Mouse (Mus musculus) heart, embryonic 11.5 days (tissue): ENCODE results near the gene Npr1. TPM values are rescaled to one million over a fixed set of nuclear protein-coding genes. Genes with fewer than 3 reads are reported as not detected.

Source experiments
- ATAC-seq: fragments of 200-750 bp; cut with Nextera tagmentation; replicated peaks from 2 replicates; pipeline ENCODE4 v1.8.0; 2017; ENCODE audit warnings: moderate library complexity; ENCODE audit not compliant: insufficient number of reproducible peaks, low FRiP score, low TSS enrichment
- H3K27ac ChIP-seq: fragments of 300-500 bp; sonication (generic); 2 replicates; pipeline ENCODE4 v1.5.1; 2014; ENCODE audit warnings: mild to moderate bottlenecking, low read depth, low read length
- H3K27me3 ChIP-seq: fragments of 300-500 bp; sonication (generic); 2 replicates; pipeline ENCODE4 v1.6.1; 2014; ENCODE audit warnings: mild to moderate bottlenecking, low read length, mixed read lengths; ENCODE audit not compliant: control insufficient read depth, insufficient read depth
- H3K36me3 ChIP-seq: fragments of 300-500 bp; sonication (generic); 2 replicates; pipeline ENCODE4 v1.6.1; 2014; ENCODE audit warnings: mild to moderate bottlenecking, low read length, moderate library complexity, mixed read lengths; ENCODE audit not compliant: control insufficient read depth, insufficient read depth
- H3K4me1 ChIP-seq: fragments of 300-500 bp; sonication (generic); 2 replicates; pipeline ENCODE4 v1.6.1; 2014; ENCODE audit warnings: low read length; ENCODE audit not compliant: control insufficient read depth, insufficient read depth
- H3K4me2 ChIP-seq: fragments of 300-500 bp; sonication (generic); 2 replicates; pipeline ENCODE4 v1.6.1; 2014; ENCODE audit warnings: mild to moderate bottlenecking, moderate library complexity
- H3K4me3 ChIP-seq: fragments of 300-500 bp; sonication (generic); 2 replicates; pipeline ENCODE4 v1.5.1; 2014; ENCODE audit warnings: low read depth, low read length
- H3K9ac ChIP-seq: fragments of 300-500 bp; sonication (generic); 2 replicates; pipeline ENCODE4 v1.6.1; 2014; ENCODE audit warnings: mild to moderate bottlenecking, low read depth, low read length, moderate library complexity
- H3K9me3 ChIP-seq: fragments of 300-500 bp; sonication (generic); replicated peaks from 2 replicates; pipeline ENCODE4 v1.6.1; 2016; ENCODE audit warnings: low read length; ENCODE audit not compliant: control insufficient read depth
- WGBS: fragments of 180-500 bp; shearing (Covaris S2); extraction: QIAGEN DNeasy Blood & Tissue Kit; methylation state at CpG from one replicate; pipeline ENCODE4 v1.1.7; 2014; ENCODE audit not compliant: insufficient replicate concordance; 5-methylcytosine and 5-hydroxymethylcytosine counted together
- polyA plus RNA-seq: library from polyadenylated mRNA; unstranded; fragments of >200 nt; fragmentation: Nextera tagmentation; extraction: Ambion mirVana; gene quantifications from 2 replicates; pipeline ENCODE4 v1.2.1, GENCODE M21; 2014

Gene Npr1
- polyA plus RNA-seq, 1 experiment from 2014 or later = 5.3 TPM

GRCm38 (mm10) chr3:90451396-90452095 lies 14.1 kb downstream of the Npr1 start:
- Histone ChIP-seq H3K4me1 (peaks cover 9% of the 10 kb centered on the region; the same call in 1 of the 2 replicates), H3K27me3 (no peaks in the 10 kb centered on the region), H3K4me2 (peak overlapping the region; percentile 53), H3K9me3 (no peaks in the 10 kb centered on the region), H3K4me3 (peak overlapping the region; percentile 20), H3K36me3 (no peaks in the 10 kb centered on the region), H3K9ac (peak overlapping the region; percentile 39; the same call in 1 of the 2 replicates), H3K27ac (peak overlapping the region; percentile 31; the same call in 1 of the 2 replicates)
- ATAC-seq = no peak
- WGBS = 46% methylated on average over 10 of the region's 10 CpGs

GRCm38 (mm10) chr3:90450874-90451273 lies 14.8 kb downstream of the Npr1 start:
- 25% methylated on average over 11 of the region's 12 CpGs for WGBS

GRCm38 (mm10) chr3:90448626-90449025 lies 17.0 kb downstream of the Npr1 start:
- no peak overlapping the region for H3K4me3 ChIP-seq
- H3K27me3 ChIP-seq = no peaks in the 10 kb centered on the region
- no peaks in the 10 kb centered on the region for H3K36me3 ChIP-seq
- 0 out of 2 replicates have a peak overlapping the region, but pooled peaks have one; percentile 83 for H3K27ac ChIP-seq
- 44% methylated on average over 6 of the region's 6 CpGs for WGBS
- H3K4me2 ChIP-seq = no peak overlapping the region
- H3K4me1 ChIP-seq = peaks cover 14% of the 10 kb centered on the region
- no peak for ATAC-seq
- 0 out of 2 replicates have a peak, but pooled peaks cover 2% of the 10 kb centered on the region for H3K9me3 ChIP-seq
- no peak overlapping the region for H3K9ac ChIP-seq

More at GRCm38 (mm10) chr3:90450874-90451273, 14.8 kb downstream of the Npr1 start:
- no peak for ATAC-seq
- Histone ChIP-seq H3K36me3 (no peaks in the 10 kb centered on the region), H3K4me2 (peak overlapping the region; percentile 53), H3K27ac (peak overlapping the region; percentile 31; the same call in 1 of the 2 replicates), H3K27me3 (no peaks in the 10 kb centered on the region), H3K9me3 (no peaks in the 10 kb centered on the region), H3K4me3 (peak overlapping the region; percentile 20), H3K9ac (peak overlapping the region; percentile 39; the same call in 1 of the 2 replicates), H3K4me1 (peaks cover 10% of the 10 kb centered on the region)

GRCm38 (mm10) chr3:90447123-90447494 lies 18.6 kb downstream of the Npr1 start:
- H3K4me2 ChIP-seq = peak overlapping the region; percentile 49
- H3K36me3 ChIP-seq = no peaks in the 10 kb centered on the region
- 32% methylated on average over 7 of the region's 7 CpGs for WGBS
- ATAC-seq = no peak
- H3K27ac ChIP-seq = peak overlapping the region; percentile 83
- peaks cover 14% of the 10 kb centered on the region for H3K4me1 ChIP-seq
- H3K9me3 ChIP-seq = 0 out of 2 replicates have a peak, but pooled peaks cover 2% of the 10 kb centered on the region
- H3K27me3 ChIP-seq = no peaks in the 10 kb centered on the region
- H3K4me3 ChIP-seq = 0 out of 2 replicates have a peak overlapping the region, but pooled peaks have one; percentile 19
- H3K9ac ChIP-seq = peak overlapping the region; percentile 44

GRCm38 (mm10) chr3:90446389-90447122 lies 19.1 kb downstream of the Npr1 start:
- 0 out of 2 replicates have a peak, but pooled peaks cover 2% of the 10 kb centered on the region for H3K9me3 ChIP-seq
- H3K27me3 ChIP-seq = no peaks in the 10 kb centered on the region
- peaks cover 14% of the 10 kb centered on the region for H3K4me1 ChIP-seq
- peak overlapping the region; percentile 49 for H3K4me2 ChIP-seq
- ATAC-seq = peak; percentile 90
- H3K36me3 ChIP-seq = no peaks in the 10 kb centered on the region
- H3K4me3 ChIP-seq = peak overlapping the region; percentile 19
- 2% methylated on average over 17 of the region's 17 CpGs for WGBS
- peak overlapping the region; percentile 83 for H3K27ac ChIP-seq
- peak overlapping the region; percentile 44 for H3K9ac ChIP-seq

GRCm38 (mm10) chr3:90445417-90446200 lies 20.1 kb downstream of the Npr1 start:
- no peak overlapping the region; the same call in 1 of the 2 replicates for H3K4me3 ChIP-seq

GRCm38 (mm10) chr3:90443977-90444376 lies 21.7 kb downstream of the Npr1 start:
- Histone ChIP-seq H3K36me3 (no peaks in the 10 kb centered on the region), H3K4me1 (peaks cover 5% of the 10 kb centered on the region), H3K9me3 (0 out of 2 replicates have a peak, but pooled peaks cover 2% of the 10 kb centered on the region), H3K4me3 (no peak overlapping the region), H3K27ac (no peak overlapping the region), H3K27me3 (no peaks in the 10 kb centered on the region), H3K4me2 (no peak overlapping the region), H3K9ac (no peak overlapping the region)
- no peak for ATAC-seq
- WGBS = 86% methylated on average over 3 of the region's 3 CpGs

More at GRCm38 (mm10) chr3:90445417-90446200, 20.1 kb downstream of the Npr1 start:
- peak overlapping the region; percentile 83 for H3K27ac ChIP-seq
- WGBS = 64% methylated on average over 11 of the region's 11 CpGs
- H3K4me1 ChIP-seq = peaks cover 7% of the 10 kb centered on the region
- no peaks in the 10 kb centered on the region for H3K36me3 ChIP-seq
- 0 out of 2 replicates have a peak, but pooled peaks cover 2% of the 10 kb centered on the region for H3K9me3 ChIP-seq
- ATAC-seq = no peak
- H3K4me2 ChIP-seq = peak overlapping the region; percentile 49
- H3K27me3 ChIP-seq = no peaks in the 10 kb centered on the region
- no peak overlapping the region for H3K9ac ChIP-seq

- 0 out of 2 replicates have a peak, but pooled peaks cover 2% of the 10 kb centered on the region for H3K9me3 ChIP-seq
- 76% methylated on average over 2 of the region's 2 CpGs for WGBS
Measured at GRCm38 (mm10) chr3:90440756-90441155, 24.9 kb downstream of the Npr1 start.

More at GRCm38 (mm10) chr3:90440756-90441155, 24.9 kb downstream of the Npr1 start:
- Histone ChIP-seq H3K27ac (no peak overlapping the region), H3K27me3 (no peaks in the 10 kb centered on the region), H3K36me3 (no peaks in the 10 kb centered on the region), H3K9ac (no peak overlapping the region), H3K4me2 (no peak overlapping the region), H3K4me1 (peaks cover 3% of the 10 kb centered on the region), H3K4me3 (no peak overlapping the region)
- ATAC-seq = no peak
